Mouse (Mus musculus) bone marrow, adult 2 months (tissue): ENCODE data around the gene Vamp8. TPM values are rescaled to one million over a fixed set of nuclear protein-coding genes. Genes with fewer than 3 reads are reported as not detected.
A peak's percentile ranks its signal among the peaks of the same experiment; 100 is the strongest.

ENCODE experiments used
- H3K27ac ChIP-seq: fragments of 200-500 bp; 2 replicates; pipeline ENCODE4 v1.5.1; 2012; ENCODE audit warnings: low read depth, mild to moderate bottlenecking, control low read depth, inconsistent platforms, low read length; ENCODE audit not compliant: control insufficient read depth, poor library complexity, insufficient read depth
- H3K4me1 ChIP-seq: fragments of 200-500 bp; 2 replicates; pipeline ENCODE4 v1.6.1; 2011; ENCODE audit warnings: low read length; ENCODE audit not compliant: control insufficient read depth, insufficient read depth
- H3K4me3 ChIP-seq: fragments of 200-500 bp; replicated peaks from 2 replicates; pipeline ENCODE3; 2011; ENCODE audit warnings: mild to moderate bottlenecking, low read depth, low read length, control low read depth; ENCODE audit not compliant: control insufficient read depth
- CTCF ChIP-seq: fragments of 200-500 bp; IDR thresholded peaks from 2 replicates; pipeline ENCODE4 v1.5.1; 2011; ENCODE audit warnings: low read length, control low read depth; ENCODE audit not compliant: control insufficient read depth, insufficient read depth
- POLR2A ChIP-seq: fragments of 200-500 bp; IDR thresholded peaks from 2 replicates; pipeline ENCODE4 v1.6.1; 2011; ENCODE audit warnings: low read depth, mild to moderate bottlenecking, control low read depth, low read length, borderline replicate concordance; ENCODE audit not compliant: control insufficient read depth
- WGBS: fragments of 180-500 bp; shearing (Covaris S2); methylation state at CpG from one replicate; pipeline ENCODE4 v1.1.7; 2018; 5-methylcytosine and 5-hydroxymethylcytosine counted together
- polyA plus RNA-seq: library from polyadenylated mRNA; stranded (reverse); fragments of >200 nt; gene quantifications from 2 replicates; pipeline ENCODE4 v1.2.4, GENCODE M21; 2011; ENCODE audit warnings: low replicate concordance; ENCODE audit not compliant: missing spikeins, insufficient read depth, insufficient read length

Vamp8 gene
- polyA plus RNA-seq, 1 experiment, result 542 TPM

- TF ChIP-seq CTCF (peak; percentile 8; the same call in 1 of the 2 replicates), POLR2A (no peak)
- WGBS, result 34% methylated on average over 1 of the region's 1 CpGs
- Histone ChIP-seq H3K4me1 (peaks cover 7% of the 10 kb centered on the region), H3K4me3 (no peak overlapping the region), H3K27ac (no peak overlapping the region)
These were observed 19.5 kb upstream of the Vamp8 start for GRCm38 (mm10) chr6:72410003-72410402.

- Histone ChIP-seq H3K4me1 (peaks cover 7% of the 10 kb centered on the region), H3K4me3 (no peak overlapping the region), H3K27ac (no peak overlapping the region)
- TF ChIP-seq POLR2A (no peak), CTCF (peak; percentile 43; the same call in 1 of the 2 replicates)
- WGBS, result 33% methylated on average over 3 of the region's 3 CpGs
These were observed 19.1 kb upstream of the Vamp8 start for GRCm38 (mm10) chr6:72409567-72409966.

- WGBS, result 1% methylated on average over 5 of the region's 5 CpGs
- H3K4me1 ChIP-seq, result peaks cover 5% of the 10 kb centered on the region
- no peak overlapping the region for H3K4me3 ChIP-seq
- H3K27ac ChIP-seq, result no peak overlapping the region
- no peak for TF ChIP-seq POLR2A
- TF ChIP-seq CTCF, result peak; percentile 97
These were observed 16.6 kb upstream of the Vamp8 start for GRCm38 (mm10) chr6:72407119-72407518.

- TF ChIP-seq CTCF (no peak), POLR2A (no peak)
- H3K4me3 ChIP-seq, result no peak overlapping the region
- no peak overlapping the region for H3K27ac ChIP-seq
- WGBS, result 83% methylated on average over 7 of the region's 7 CpGs
- no peaks in the 10 kb centered on the region for H3K4me1 ChIP-seq
These were observed 14.9 kb upstream of the Vamp8 start for GRCm38 (mm10) chr6:72405356-72405755.

GRCm38 (mm10) chr6:72401875-72402274 is 11.4 kb upstream of the Vamp8 start:
- Histone ChIP-seq H3K27ac (no peak overlapping the region), H3K4me3 (no peak overlapping the region), H3K4me1 (no peaks in the 10 kb centered on the region)
- TF ChIP-seq POLR2A (no peak), CTCF (peak; percentile 86)
- WGBS, result 16% methylated on average over 7 of the region's 7 CpGs

- H3K4me1 ChIP-seq, result no peaks in the 10 kb centered on the region
- no peak overlapping the region for H3K27ac ChIP-seq
- H3K4me3 ChIP-seq, result no peak overlapping the region
- TF ChIP-seq CTCF, result no peak
- TF ChIP-seq POLR2A, result no peak
- WGBS, result 85% methylated on average over 2 of the region's 2 CpGs
These were observed 9.5 kb upstream of the Vamp8 start for GRCm38 (mm10) chr6:72399967-72400366.

- TF ChIP-seq POLR2A, result no peak
- no peak for TF ChIP-seq CTCF
- 75% methylated on average over 10 of the region's 10 CpGs for WGBS
- peaks cover 2% of the 10 kb centered on the region for H3K4me1 ChIP-seq
- H3K4me3 ChIP-seq, result no peak overlapping the region
- no peak overlapping the region for H3K27ac ChIP-seq
These were observed 6.3 kb upstream of the Vamp8 start for GRCm38 (mm10) chr6:72396837-72397251.

- 87% methylated on average over 5 of the region's 5 CpGs for WGBS
- Histone ChIP-seq H3K27ac (no peak overlapping the region), H3K4me3 (no peak overlapping the region), H3K4me1 (peaks cover 6% of the 10 kb centered on the region)
- TF ChIP-seq CTCF, result no peak
- no peak for TF ChIP-seq POLR2A
These were observed 1.8 kb upstream of the Vamp8 start for GRCm38 (mm10) chr6:72392341-72392740.
